Mouse (Mus musculus) limb, embryonic 14.5 days (tissue): ENCODE results near the gene Mall. TPM values are rescaled to one million over a fixed set of nuclear protein-coding genes. Genes with fewer than 3 reads are reported as not detected.
A peak's percentile ranks its signal among the peaks of the same experiment; 100 is the strongest.

ENCODE experiments used
- ATAC-seq: fragments of 200-750 bp; cut with Nextera tagmentation; 2 replicates; pipeline ENCODE4 v1.8.0; 2017; ENCODE audit warnings: low read depth, moderate number of reproducible peaks, moderate TSS enrichment; ENCODE audit not compliant: low FRiP score
- DNase-seq: peaks from one replicate; pipeline ENCODE4 v3.0.0-alpha.2; 2015; ENCODE audit warnings: low spot score
- H3K27ac ChIP-seq: fragments of 300-500 bp; sonication (generic); replicated peaks from 2 replicates; pipeline ENCODE4 v1.5.1; 2014; ENCODE audit warnings: low read depth, mild to moderate bottlenecking, low read length, moderate library complexity, mixed read lengths
- H3K27me3 ChIP-seq: fragments of 300-500 bp; sonication (generic); 2 replicates; pipeline ENCODE4 v1.6.1; 2014; ENCODE audit warnings: low read length, mixed read lengths; ENCODE audit not compliant: control insufficient read depth, insufficient read depth
- H3K36me3 ChIP-seq: fragments of 300-500 bp; sonication (generic); 2 replicates; pipeline ENCODE4 v1.6.1; 2014; ENCODE audit warnings: mild to moderate bottlenecking, low read length, moderate library complexity, mixed read lengths; ENCODE audit not compliant: control insufficient read depth, insufficient read depth
- H3K4me1 ChIP-seq: fragments of 300-500 bp; sonication (generic); 2 replicates; pipeline ENCODE4 v1.6.1; 2014; ENCODE audit warnings: antibody characterized with exemption, low read length, mixed read lengths; ENCODE audit not compliant: control insufficient read depth, insufficient read depth
- H3K4me2 ChIP-seq: fragments of 300-500 bp; sonication (generic); replicated peaks from 2 replicates; pipeline ENCODE4 v1.6.1; 2014; ENCODE audit warnings: low read depth, mild to moderate bottlenecking, low read length, moderate library complexity; ENCODE audit not compliant: severe bottlenecking
- H3K4me3 ChIP-seq: fragments of 300-500 bp; sonication (generic); replicated peaks from 2 replicates; pipeline ENCODE4 v1.5.1; 2014; ENCODE audit warnings: low read length
- H3K9ac ChIP-seq: fragments of 300-500 bp; sonication (generic); 2 replicates; pipeline ENCODE4 v1.6.1; 2014; ENCODE audit warnings: mild to moderate bottlenecking, low read depth, low read length, moderate library complexity; ENCODE audit not compliant: severe bottlenecking
- H3K9me3 ChIP-seq: fragments of 300-500 bp; sonication (generic); 2 replicates; pipeline ENCODE4 v1.6.1; 2016; ENCODE audit warnings: low read length; ENCODE audit not compliant: control insufficient read depth
- POLR2A ChIP-seq: fragments of 200-500 bp; IDR thresholded peaks from 2 replicates; pipeline ENCODE4 v1.8.0; 2012; ENCODE audit warnings: inconsistent platforms, mild to moderate bottlenecking, moderate library complexity, borderline replicate concordance; ENCODE audit not compliant: insufficient read depth, insufficient read length; ENCODE audit errors: extremely low read depth
- WGBS: fragments of 180-500 bp; shearing (Covaris S2); extraction: QIAGEN DNeasy Blood & Tissue Kit; methylation state at CpG from one replicate; pipeline ENCODE4 v1.1.7; 2014; 5-methylcytosine and 5-hydroxymethylcytosine counted together
- polyA plus RNA-seq, 2 experiments: library from polyadenylated mRNA; depleted of rRNA in 1 of 2; stranded (reverse) in 1 of 2; unstranded in 1 of 2; fragments of >200 nt; fragmentation: Nextera tagmentation in 1 of 2; extraction: Ambion mirVana in 1 of 2; gene quantifications; 2 replicates each; pipeline versions ENCODE4 v1.2.1 to v1.2.3; 2012 to 2014

Gene Mall
- polyA plus RNA-seq, 2 experiments: 16.8 to 30.4 TPM

DNA sequence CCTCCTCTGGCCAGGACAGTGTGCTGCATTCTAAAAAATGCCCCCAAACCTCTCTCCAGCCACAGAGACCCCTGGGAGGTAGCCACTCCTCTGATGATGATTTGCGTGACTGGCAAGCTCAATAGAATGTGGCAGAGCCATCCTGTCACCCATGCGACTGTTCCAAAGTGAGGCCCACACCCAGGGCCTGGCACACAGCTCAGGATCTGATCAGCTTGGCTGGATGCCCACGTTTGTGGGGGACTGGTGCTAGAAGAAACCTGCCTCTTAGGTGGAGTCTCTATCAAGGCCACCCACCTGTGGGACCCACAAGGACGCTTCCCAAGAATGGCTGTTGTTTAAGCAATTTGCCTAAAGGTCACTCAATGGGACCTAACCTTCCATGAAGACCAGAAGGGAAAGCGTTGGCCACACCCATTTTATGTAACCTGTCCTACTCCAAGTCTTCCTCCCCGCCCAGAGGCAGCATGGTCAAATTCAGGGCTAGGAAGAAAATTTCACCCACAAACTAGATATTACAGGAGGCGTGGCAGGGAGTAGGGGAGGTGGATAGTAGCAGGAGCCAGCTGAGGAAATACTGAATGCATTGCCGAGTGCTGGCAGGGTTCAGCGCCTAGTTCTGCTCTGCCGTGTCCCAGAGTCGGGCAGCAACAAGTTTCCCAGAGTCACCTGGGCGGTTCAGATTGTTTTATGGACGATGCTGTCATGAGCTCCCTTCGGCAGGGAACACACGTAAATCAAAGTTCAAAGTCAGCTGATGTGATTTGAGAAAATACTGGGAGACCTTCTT is 876 bp downstream of the Mall start:
- no peak overlapping the region; the same call in 1 of the 2 replicates for H3K4me3 ChIP-seq
- no peaks in the 10 kb centered on the region for H3K36me3 ChIP-seq
- H3K9me3 ChIP-seq: no peaks in the 10 kb centered on the region
- H3K4me1 ChIP-seq: peaks cover 21% of the 10 kb centered on the region
- ATAC-seq (no peak; the same call in 1 of the 2 replicates), DNase-seq (no peak)
- H3K4me2 ChIP-seq: peak overlapping the region; percentile 51
- 27% methylated on average over 15 of the region's 15 CpGs for WGBS
- TF ChIP-seq POLR2A: no peak
- H3K9ac ChIP-seq: no peak overlapping the region
- H3K27ac ChIP-seq: peak overlapping the region; percentile 2; the same call in 1 of the 2 replicates
- no peaks in the 10 kb centered on the region; the same call in 1 of the 2 replicates for H3K27me3 ChIP-seq

DNA sequence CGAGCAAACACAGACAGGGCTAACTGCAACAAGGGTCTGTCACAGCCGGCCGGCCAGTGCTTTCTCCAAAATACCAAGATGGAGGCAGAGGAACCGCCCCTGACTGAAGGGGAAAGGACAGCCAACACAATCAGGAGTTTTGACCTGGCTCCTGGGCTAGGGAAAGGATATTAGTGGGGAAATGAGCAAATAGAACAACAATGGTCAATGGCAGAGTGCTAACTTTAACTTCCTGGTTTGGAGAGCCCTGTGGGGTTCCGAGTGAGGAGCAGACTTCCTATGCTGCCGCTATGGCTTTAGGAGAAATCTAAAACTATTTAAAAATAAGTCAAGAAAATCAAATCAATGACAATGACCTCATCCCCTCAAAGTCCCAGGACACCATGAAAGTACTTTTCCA is 1.6 kb downstream of the Mall start:
- no peak overlapping the region for H3K9ac ChIP-seq
- WGBS: 73% methylated on average over 6 of the region's 6 CpGs
- no peak overlapping the region for H3K4me3 ChIP-seq
- peak overlapping the region; percentile 13; the same call in 1 of the 2 replicates for H3K4me2 ChIP-seq
- ATAC-seq (no peak), DNase-seq (no peak)
- H3K36me3 ChIP-seq: no peaks in the 10 kb centered on the region
- no peaks in the 10 kb centered on the region for H3K9me3 ChIP-seq
- H3K27ac ChIP-seq: no peak overlapping the region
- peaks cover 24% of the 10 kb centered on the region for H3K4me1 ChIP-seq
- no peak for TF ChIP-seq POLR2A
- no peaks in the 10 kb centered on the region; the same call in 1 of the 2 replicates for H3K27me3 ChIP-seq

DNA sequence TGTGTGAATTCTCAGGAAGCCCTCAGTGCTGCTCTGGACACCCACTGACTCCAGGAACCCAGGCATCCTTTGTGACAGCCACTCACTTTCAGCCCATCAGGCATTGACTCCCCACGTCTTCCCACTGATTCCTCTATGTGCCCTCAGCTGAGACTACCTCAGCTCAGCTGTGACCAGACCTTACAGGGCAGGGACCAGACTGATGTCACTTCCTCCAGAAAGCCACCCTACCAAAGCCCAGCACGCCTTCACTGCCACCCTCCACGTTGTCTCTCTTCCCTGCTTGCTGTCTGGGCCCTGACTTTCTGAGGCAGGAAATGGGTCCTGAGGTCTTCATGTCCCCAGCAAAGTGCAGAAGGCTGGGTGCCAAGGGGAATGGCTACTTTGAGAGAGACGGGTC is 6.5 kb downstream of the Mall start:
- DNase-seq (no peak), ATAC-seq (no peak)
- no peaks in the 10 kb centered on the region for H3K27me3 ChIP-seq
- H3K4me1 ChIP-seq: peaks cover 16% of the 10 kb centered on the region
- no peak overlapping the region for H3K4me3 ChIP-seq
- no peak for TF ChIP-seq POLR2A
- H3K9ac ChIP-seq: no peak overlapping the region
- peak overlapping the region; percentile 73 for H3K27ac ChIP-seq
- H3K9me3 ChIP-seq: no peaks in the 10 kb centered on the region
- no peaks in the 10 kb centered on the region for H3K36me3 ChIP-seq
- H3K4me2 ChIP-seq: no peak overlapping the region
- WGBS: 67% methylated on average over 4 of the region's 4 CpGs

- Histone ChIP-seq H3K9me3 (no peaks in the 10 kb centered on the region), H3K36me3 (no peaks in the 10 kb centered on the region), H3K4me2 (no peak overlapping the region), H3K4me1 (peaks cover 16% of the 10 kb centered on the region), H3K27me3 (no peaks in the 10 kb centered on the region), H3K27ac (peak overlapping the region; percentile 73), H3K9ac (no peak overlapping the region), H3K4me3 (no peak overlapping the region)
- ATAC-seq: peak; percentile 76
- peak; percentile 84 for DNase-seq
- no peak for TF ChIP-seq POLR2A
- 30% methylated on average over 7 of the region's 7 CpGs for WGBS
These were observed 7.4 kb downstream of the Mall start for GRCm38 (mm10) chr2:127722176-127722892.

DNA sequence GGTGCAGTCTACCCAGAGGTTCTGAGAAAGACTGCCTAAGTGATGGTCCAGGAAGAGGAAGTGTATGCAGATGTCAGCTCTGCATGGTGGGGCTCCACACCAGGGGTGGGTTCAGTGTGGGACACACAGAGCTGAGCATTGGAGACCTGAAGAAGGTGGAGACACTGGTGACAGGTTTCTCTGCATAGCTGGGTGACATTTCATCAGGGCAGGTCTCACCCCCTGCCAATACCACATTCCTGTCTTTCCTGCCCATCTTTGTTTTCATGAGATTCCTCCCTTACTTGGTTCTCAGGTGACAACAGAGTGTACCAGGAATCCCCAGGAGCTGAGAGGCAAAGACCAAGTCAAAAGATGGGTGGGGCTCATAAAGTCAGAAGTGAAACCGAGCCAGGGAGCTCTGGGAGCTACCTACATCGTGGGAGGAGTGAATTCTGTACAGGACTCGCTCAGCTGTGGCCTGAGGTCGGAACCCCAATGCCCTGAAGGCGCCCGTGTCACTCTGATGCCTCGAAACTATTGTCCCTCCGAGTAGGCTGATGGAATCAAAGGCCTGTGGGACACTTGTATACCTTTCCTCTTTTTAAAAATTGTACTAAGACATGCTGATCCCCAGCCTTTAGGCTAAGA is 10.8 kb downstream of the Mall start:
- no peaks in the 10 kb centered on the region for H3K36me3 ChIP-seq
- ATAC-seq: no peak
- no peaks in the 10 kb centered on the region for H3K9me3 ChIP-seq
- no peak overlapping the region for H3K27ac ChIP-seq
- TF ChIP-seq POLR2A: no peak
- H3K4me3 ChIP-seq: no peak overlapping the region
- H3K4me2 ChIP-seq: no peak overlapping the region
- H3K9ac ChIP-seq: no peak overlapping the region
- WGBS: 62% methylated on average over 8 of the region's 8 CpGs
- no peaks in the 10 kb centered on the region for H3K27me3 ChIP-seq
- H3K4me1 ChIP-seq: peaks cover 24% of the 10 kb centered on the region
- DNase-seq: no peak
